Mouse (Mus musculus) ES-Bruce4 (cell line): ENCODE data around the gene Ehmt2.

ENCODE experiments used
- CTCF ChIP-seq: IDR thresholded peaks from one replicate; pipeline ENCODE4 v1.8.1; 2011; ENCODE audit warnings: low read depth, low read length
- POLR2A ChIP-seq: IDR thresholded peaks from one replicate; pipeline ENCODE4 v1.8.1; 2011; ENCODE audit warnings: low read length; ENCODE audit not compliant: insufficient read depth

DNA sequence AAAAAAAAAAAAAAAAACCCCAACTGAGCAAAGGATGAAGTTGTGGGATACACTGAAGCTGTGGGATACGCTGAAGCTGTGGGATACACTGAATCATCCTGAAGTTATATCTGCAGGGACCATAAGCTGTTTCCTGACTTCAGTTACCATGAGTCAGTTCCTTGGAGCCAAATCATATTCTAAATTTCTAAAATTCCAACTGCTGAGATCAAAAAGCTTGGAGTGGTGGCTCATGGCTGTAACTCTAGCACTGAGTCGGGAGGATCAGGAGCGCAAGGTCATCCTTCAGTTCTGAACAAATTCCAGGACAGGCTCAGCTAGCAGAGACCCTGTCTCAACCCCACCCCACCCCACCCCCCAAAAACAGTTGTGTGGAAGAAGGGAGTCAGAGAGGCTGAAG lies 12.7 kb upstream of the Ehmt2 start:
- TF ChIP-seq POLR2A (no peak), CTCF (no peak)
